Mouse (Mus musculus): ENCODE data around the gene Man2a1.

The Man2a1 gene

DNA sequence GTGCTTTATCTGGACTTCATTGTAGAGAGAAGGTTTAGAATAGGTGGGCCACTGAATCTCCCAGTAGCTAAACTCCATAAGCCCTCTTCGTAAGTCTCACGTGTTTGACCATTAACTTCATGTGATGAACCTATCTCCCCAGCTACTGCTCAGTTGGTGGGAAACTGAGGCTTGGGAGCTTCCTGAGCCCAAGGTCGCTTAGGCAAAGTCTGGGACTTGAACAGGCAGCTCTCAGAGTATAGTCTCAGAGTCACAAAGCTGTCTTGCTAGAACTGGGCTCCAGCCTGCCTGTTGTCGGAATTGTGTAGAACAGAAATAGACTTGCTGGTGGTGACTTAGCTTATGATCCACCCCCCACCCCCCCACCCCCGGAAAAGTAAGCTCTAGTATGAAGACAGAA is 3.0 kb downstream of the Man2a1 start:
- DNase-seq = no peak

DNA sequence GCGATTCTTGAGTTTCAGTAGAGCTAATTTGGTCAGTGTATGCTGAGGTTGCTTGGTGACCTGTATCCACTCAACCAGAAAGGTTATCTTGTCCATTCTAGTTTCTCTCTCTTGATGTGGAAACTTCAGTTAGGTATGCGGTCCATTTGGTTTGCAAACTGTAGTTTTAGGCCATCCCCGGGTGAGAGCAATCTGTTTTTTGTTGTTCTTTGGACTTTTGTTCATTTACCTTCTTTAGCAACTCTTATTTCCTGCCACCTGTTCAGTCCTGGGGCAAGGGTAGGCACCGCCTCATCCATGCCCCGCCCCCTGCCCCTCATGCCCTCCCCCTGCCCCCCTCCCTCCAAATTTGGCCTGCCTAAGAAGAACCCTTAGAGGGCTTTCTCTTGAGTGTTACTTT is 3.6 kb downstream of the Man2a1 start:
- no peak for DNase-seq

DNA sequence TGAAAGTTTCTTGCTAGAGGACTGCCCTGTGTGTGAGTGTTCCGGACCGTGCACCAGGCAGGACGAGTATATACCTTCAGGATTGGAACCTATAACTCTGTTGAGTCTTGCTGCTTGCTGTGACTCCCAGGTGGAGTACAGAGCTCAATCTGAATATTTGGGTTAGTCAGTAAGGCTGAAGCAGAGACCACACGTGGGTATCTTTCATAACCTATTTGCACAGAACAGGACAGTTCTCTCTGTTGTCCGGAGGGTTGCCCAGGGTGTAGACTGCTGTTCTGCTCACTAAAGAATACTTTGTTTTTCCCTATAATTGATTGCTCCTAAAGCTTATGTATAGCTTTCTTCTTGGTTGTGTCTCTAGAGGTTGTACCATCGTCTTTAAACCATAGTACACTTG is 7.7 kb downstream of the Man2a1 start:
- DNase-seq = no peak

DNA sequence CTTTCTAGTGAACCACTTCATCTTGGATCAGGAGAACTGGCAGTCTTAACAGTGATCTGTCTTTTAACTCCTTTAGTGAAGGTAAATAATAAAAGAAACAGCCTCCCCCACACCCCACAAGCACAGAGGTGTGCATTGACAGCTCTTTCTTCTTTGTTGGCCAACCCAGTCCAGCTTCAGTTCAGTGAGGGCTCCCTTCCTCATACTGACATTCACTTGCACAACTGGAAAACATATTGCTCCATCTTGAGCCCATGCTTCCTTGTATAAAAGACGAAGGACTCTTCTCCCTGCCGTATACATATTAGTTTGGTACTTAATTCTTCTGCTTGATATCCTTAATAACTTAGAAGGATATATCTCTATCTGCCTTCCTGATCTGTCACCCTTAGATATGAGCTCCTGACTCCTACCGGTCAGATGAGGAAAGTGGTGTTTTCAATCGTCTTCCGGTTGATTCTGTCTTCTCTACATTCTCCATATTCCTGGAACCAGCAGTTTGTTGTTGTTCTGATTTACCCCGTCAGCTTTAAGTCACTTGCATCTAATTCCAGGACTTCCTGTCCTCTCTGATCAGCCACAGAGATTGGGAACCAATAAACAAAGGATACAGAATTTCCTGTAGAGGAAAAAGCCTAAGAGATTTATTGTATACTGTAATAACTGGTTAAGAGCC is 8.5 kb downstream of the Man2a1 start:
- no peak for DNase-seq

DNA sequence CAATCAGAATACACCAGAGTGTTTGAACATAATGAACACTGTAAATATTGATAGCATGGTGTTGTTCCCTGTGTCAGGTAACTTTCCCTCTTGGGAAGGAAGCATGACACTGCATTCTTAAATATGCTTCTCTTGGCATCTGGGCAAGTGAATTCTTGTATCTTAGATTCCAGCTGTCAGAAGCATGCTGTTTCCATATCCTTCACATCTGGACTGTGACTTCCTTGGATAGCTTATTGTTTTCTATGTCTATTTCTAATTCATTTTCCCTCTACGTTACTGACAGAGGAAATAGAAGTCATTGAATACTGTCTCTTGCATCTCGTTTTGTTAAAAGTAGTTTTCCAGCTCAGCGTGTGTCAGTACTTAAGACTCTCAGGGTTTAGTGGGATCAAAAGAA is 9.2 kb downstream of the Man2a1 start:
- no peak for DNase-seq

DNA sequence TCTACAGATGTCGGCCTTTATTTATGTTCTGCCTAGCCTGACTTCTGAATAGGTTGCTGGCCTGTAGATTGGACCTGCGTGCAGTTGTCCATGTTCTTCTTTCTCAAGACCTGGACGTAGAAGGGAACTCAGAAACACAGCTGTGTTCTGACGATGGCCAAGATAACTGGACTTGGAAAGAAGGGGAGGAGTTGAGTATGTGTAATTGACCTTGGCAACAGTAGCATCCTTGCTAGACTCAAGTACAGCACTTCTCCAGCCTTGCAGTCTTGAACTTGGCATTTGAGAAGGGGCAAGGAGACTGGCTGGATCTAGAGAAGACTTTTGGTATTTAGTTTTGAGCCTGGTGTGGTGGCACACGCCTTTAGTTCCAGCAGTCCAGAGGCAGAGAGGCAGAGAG is 10.9 kb downstream of the Man2a1 start:
- DNase-seq = no peak

DNA sequence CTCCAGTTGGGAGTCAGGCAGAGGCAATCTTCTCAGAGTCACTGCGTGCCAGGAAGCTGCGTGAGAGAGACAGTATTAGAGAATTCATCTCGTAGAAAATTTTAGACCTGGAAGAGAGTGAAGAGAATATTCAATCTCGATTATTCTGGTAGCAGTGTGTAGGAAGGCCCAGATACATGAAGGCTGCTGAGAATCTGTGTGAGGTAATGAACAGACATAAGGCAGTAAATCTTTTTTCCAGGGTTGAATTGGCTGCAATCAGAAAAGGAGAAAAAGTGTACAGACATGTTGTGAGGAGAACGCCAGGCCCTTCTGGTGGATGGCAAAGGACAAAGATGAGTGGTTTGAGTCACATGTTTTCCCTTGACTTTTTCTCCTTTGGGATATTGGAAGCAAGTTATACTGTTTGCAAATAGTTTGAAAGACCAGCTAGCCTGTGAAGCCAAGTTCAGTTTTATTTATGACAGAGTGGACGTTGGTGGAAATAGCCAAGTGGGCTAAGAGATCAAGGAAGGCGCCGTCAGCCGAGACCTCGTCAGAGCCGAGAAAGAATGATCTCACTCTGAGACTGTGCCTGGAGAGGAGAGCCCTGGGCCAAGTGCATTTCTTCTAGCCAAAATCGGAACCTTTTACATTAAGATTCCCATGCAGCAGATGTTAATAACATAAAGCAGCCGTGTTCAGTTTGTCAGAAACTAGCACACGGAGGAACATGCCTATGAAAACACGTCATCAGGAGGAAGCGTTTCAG is 11.8 kb downstream of the Man2a1 start:
- no peak for DNase-seq

DNA sequence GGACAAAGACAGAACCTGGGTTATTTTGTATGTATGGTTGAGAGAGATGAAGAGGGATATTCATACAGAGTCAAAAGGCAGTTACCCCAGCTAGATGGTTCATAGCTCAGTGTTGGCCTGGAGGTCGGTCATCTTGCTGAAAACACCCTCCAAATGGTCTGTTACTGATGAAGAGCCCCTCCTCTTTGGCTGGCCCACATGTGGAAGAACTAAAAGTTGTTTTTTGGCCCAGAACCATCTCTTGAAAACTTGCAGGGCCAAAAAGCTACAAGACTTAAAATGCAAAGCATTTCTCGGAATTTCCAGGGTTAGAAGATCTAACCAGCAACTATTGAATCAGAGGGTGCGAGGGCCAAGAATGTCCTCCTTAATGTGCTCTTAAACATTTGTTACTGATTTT is 12.4 kb downstream of the Man2a1 start:
- no peak for DNase-seq

DNA sequence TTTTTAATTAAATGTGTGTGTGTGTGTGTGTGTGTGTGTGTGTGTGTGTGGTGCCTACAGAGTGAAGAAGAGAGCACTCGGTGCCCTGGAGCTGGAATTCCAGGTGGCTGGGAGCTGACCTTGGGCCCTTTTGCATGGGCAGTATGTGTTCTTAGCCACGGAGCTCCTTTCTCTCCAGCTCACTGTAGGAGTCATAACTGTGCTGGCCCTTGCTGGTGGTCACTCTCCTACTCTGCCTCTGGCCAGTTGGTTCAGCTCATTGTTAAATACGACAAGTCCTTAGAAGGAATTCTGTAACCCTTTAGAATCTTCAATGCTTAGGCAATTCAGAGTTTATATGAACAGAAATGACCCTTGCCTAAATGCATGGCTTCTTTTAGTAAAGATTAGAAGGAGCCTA is 12.8 kb downstream of the Man2a1 start:
- DNase-seq = no peak

DNA sequence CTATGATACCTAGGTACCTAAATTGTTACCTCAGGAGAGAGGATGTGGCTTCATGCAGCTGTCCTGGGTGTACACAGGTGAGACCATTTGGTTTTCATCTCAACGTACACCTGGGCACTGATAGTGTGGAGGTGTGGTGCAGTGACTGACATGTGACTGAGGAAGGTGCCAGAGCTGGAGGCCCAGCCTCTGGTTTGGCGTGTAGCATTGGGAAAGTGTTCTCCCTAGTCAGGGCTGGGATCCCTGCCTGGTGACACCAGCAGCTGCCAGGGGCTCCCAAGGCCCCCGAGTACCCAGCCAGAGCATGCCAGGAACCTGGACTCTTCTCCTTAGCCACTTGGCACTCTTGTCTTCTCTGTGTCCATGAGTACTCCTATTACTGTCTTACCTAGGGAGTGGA is 14.3 kb downstream of the Man2a1 start:
- no peak for DNase-seq

DNA sequence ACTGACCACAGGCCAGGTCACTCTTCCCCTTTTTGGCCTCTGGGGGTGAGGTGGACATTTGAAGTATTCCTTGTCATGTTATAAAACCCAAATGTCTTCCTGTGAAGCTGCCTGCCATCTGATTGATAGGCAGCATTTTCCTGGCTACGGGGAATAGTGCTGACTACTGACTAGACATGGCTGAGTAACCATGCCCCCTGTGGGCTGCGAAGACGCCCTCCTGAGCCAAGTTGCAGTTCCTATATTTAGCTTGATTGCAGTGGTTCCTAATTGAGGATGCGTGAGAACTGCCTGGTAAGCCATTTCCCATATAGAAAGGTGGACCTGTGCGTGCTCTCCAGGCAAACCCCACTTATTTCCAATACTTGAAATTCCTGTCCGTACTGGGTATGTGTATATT is 14.9 kb downstream of the Man2a1 start:
- DNase-seq = no peak

DNA sequence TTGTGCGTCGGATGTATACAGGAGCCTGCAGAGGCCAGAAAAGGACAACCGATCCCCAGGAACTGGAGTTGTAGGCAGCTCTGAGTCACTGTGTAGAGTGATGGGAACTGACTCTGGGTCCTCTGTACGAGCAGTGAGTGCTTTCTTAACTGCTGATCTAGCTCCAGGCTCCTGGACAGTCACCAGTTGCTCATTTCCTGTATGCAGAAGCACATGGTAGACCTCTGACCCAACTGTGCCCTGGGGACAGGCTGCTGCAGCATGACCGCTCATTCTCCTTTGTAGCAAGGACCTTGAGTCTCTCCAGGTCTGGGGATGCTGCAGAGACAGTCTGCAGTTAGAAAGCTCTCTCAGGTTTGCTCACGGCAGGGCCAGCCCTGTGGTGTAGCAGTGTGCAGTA is 15.7 kb downstream of the Man2a1 start:
- DNase-seq = no peak

DNA sequence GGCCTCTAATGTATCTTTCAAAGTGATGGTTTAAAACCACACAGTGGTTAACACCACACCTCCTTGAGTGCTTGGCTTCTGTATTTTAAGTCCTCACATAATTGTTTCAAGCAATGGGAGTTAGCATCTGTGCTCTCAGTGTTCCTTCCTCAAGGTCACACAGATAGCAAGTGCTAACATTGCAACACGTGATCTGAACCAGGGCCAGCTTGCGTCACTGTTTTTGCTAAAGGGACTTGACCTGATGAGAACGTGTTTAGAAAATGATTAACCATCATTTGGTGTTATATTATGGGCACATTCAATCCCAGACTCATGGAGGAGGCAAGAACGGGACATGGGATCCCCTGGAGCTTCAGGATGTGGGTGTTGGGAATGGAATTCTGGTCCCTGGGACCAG is 17.3 kb downstream of the Man2a1 start:
- no peak for DNase-seq

DNA sequence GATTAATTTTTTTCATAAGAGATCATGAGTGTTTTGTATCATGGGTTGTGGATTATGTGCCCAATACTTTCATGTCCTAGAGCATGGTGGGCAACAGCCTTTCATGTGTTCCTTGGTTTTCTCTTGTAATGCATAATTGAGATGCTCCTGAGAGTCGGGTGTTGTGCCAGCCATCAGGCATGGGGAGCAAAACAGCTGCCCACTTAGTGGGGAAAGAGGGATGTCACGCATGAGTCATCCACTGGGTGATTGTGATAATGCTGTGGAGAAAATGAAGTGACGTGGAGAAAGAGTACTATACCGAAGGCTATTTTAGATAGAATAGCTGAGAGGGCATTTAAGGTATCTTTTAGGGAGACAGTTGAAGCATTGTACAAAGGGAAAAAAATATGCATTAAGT is 18.5 kb downstream of the Man2a1 start:
- no peak for DNase-seq

DNA sequence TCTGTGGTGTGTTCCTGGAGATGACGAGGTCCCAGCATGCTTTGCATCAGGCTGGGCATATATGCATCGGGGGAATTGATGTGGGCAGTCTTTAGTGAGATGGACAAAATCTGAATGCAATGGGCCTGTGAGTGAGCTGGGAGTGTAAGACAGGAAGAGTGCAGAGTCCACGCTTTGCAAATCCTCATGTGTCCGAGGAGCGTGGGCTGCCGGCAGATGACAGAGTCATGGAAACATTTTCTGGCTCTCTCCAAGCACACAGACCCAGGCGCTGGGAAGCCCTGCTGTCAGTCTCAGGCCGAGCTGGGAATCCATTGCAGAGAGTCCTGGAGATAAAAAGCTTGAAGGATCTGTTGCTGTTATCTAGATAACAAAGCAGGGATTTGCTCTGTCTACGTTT is 19.6 kb downstream of the Man2a1 start:
- no peak for DNase-seq

DNA sequence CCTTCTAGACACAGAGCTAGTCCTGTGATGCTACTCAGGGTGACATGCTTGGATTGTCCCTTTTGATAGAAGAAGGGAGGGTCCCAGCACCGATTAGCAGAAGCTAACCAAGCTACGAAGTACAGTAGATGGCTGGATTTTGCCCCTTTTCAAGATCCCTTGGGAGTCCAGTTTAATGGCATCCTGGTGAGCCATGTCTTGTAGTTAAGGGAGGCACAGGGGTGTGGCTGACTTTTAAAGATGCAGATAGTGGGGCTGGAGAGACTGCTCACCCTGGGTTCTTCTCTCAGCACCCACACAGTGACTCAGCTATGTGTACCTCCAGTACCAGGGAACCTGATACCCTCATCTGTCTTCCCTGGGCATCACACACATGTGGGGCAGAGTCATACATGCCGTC is 20.1 kb downstream of the Man2a1 start:
- no peak for DNase-seq

DNA sequence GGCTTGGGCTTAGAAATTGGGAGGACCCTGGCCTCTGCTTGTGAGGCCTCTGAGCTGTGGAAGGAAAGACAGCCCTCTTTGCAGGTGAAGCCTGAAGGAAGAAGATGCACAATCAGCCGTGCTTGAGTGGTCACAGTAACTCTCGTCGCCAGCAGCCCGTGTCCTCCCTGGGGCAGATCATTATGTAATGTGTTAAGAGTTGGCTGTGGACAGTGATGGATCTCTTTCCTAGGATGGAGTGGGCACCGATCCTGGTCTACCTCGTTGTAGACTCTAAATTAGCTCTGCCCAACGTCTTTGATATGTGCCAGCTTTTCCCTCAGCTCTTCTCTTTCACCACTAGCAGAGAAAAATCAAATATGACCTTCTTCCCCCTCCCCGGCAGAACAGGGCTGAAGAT is 20.7 kb downstream of the Man2a1 start:
- no peak for DNase-seq

DNA sequence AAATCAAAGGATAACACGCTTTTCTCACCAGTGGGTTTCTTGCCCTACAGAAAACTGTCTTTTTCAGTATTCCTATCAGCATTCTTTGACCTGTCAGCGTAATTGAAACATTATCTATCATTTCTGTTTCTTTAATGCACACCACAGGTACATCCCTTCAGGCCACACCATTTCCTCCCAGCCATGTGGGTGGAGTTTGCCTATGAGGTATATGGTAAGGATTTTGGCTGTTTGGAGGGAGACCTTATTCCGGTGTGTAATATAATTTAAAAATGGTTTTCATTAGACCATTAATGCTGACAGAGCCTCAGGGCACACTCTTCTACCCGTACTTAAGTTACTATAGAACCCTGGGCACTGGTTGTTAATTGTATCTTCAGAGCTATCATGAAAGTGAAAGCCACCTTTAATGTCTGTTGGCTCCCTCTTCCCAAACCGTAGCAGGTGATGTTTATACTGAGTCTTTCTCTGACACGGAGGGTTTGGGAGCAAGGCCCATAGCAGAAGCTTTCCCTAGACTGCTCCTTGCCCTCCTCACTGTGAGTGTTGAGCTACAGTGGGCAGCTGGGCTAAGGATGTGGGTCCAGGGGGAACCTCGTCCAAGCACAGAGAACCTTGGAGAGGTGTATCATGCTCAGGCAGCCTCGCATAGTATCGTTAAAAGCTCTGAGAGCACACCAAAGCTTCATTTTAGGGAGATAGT is 21.3 kb downstream of the Man2a1 start:
- no peak for DNase-seq

DNA sequence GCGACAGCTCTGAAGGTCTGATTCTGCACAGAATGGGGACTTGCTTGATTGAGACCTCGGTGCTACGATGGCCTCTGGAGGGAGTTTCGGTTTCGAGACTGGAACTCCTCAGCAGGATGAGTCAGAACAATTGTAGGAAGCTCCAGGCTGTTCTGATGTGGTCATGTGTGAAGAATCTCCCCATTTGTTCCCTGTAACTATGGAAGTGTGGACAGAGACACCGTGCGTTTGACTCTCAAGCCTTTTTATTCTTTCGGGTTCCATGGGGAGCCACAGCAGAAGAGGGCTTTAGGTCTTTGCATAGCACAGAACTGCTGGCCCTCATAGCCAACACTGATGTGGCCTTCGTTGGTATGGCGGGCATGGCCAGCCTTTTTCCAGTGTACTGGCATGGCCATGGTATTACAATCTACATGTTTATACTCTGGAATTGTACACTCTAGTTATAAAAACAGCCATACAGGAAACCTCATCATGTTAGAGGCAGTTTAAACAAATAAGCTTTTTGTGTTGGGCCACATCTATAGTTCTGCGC is 21.9 kb downstream of the Man2a1 start:
- DNase-seq = no peak

DNA sequence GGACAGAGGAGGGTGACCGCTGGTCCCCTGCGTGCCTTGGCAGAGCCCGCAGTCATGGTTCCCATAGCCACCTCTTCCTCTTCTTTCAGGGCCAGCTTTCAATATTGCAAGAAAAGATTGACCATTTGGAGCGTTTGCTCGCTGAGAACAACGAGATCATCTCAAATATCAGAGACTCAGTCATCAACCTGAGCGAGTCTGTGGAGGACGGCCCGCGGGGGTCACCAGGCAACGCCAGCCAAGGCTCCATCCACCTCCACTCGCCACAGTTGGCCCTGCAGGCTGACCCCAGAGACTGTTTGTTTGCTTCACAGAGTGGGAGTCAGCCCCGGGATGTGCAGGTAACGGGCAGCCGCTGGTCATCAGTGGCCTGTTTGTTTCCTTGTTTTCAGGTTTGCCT is 23.9 kb downstream of the Man2a1 start:
- DNase-seq = no peak

DNA sequence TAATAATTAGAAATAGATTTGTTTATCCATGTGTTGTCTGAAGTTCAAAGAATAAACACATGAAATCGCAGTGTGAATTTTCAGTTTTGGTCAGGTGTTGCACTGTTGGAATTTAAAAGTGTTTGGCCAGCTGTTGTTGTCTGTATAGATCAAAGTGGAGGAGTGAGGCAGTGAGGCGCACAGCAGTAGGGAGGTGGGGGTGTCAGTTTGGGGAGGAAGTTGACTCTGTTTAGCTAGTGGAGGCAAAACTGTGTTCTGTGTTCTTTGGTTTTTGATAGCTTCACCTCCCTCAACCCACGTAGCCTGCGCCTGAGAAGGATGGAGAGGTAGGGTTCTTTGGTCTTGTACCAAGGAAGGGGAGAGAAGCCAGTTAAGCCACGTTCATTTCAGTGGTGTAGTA is 28.3 kb downstream of the Man2a1 start:
- DNase-seq = no peak

DNA sequence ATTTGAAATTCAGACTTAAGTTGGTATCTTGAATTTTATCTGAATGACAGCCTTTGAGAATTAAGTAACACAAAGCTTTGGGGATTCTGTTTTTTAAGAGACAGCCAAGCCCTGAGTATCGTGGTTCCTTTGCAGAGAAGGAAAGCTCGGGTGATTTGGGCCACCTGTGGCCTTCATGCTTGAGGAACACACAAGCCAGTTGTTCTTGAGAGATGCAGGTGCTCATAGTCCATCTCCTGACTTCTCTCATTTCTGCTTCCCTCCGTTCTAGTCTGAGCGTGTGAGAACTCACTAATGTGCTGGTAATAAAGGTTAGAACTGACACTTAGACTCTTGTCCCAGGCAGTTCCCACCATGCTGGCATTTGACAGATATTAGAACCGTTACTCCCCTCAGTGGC is 28.9 kb downstream of the Man2a1 start:
- DNase-seq = no peak

DNA sequence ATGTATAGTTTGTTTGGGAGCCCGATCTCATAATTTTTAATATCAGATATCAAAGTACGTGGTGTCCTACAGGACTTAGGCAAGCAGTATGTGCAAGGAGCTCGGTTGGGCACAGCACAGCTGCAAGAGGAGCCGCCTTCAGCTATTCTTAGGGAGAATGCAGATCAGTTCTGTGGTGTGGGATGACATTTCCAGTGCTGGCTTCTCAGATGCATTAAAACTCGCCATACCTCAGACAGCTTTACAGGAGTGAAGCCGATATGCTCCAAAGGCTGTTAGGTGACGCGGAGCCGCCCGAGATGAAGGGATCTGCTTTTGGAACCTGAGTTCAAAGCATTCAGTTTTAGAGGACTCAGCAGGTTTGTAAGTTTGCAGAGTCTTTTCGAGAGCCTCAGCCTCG is 30.0 kb downstream of the Man2a1 start:
- no peak for DNase-seq

DNA sequence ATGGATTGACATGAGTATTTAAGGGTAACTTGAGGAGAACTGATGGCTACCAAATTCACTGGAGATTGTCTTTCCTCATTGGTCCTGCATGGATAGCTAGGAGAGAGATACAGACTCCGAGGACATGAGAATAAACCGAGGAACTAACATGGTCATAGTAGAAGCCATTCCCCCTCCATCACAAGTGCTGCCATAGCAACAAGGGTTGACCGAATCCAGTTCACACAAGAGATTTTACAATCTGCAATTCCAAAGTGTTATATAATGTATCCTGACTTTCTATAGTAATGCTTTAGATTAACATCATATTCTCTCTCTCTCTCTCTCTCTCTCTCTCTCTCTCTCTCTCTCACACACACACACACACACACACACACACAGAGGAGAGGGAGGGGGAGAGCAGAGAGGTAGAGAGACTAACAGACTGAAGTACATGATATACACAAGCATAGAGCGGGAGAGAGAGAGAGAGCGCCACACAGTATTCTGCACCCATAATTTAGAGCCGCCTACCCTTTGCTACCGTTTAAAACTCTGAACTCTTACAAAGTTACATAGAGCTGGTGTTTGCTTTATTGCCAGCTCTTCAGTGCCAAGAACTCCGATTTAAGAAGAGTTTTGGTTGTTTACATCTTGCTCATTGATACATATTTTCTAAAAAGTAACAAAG is 37.5 kb downstream of the Man2a1 start:
- no peak for DNase-seq
